Mouse (Mus musculus) embryonic facial prominence, embryonic 11.5 days (tissue): ENCODE results near the gene Prss54. TPM values are rescaled to one million over a fixed set of nuclear protein-coding genes. Genes with fewer than 3 reads are reported as not detected.

Experiments used
- ATAC-seq: fragments of 200-750 bp; cut with Nextera tagmentation; replicated peaks from 2 replicates; pipeline ENCODE4 v1.8.0; 2017; ENCODE audit warnings: low read depth; ENCODE audit not compliant: insufficient number of reproducible peaks, low FRiP score, low TSS enrichment
- DNase-seq: peaks from one replicate; pipeline ENCODE4 v3.0.0-alpha.2; 2015; ENCODE audit warnings: low spot score
- H3K27ac ChIP-seq: fragments of 300-500 bp; sonication (generic); replicated peaks from 2 replicates; pipeline ENCODE4 v1.5.1; 2014; ENCODE audit warnings: mild to moderate bottlenecking, low read depth, low read length, control low read depth
- H3K27me3 ChIP-seq: fragments of 300-500 bp; sonication (generic); 2 replicates; pipeline ENCODE4 v1.6.1; 2014; ENCODE audit warnings: mild to moderate bottlenecking, low read length, moderate library complexity, mixed read lengths; ENCODE audit not compliant: control insufficient read depth, insufficient read depth
- H3K36me3 ChIP-seq: fragments of 300-500 bp; sonication (generic); replicated peaks from 2 replicates; pipeline ENCODE4 v1.6.1; 2014; ENCODE audit warnings: low read depth, mild to moderate bottlenecking, low read length, moderate library complexity, mixed read lengths; ENCODE audit not compliant: control insufficient read depth, insufficient read depth
- H3K4me1 ChIP-seq: fragments of 300-500 bp; sonication (generic); 2 replicates; pipeline ENCODE4 v1.6.1; 2014; ENCODE audit warnings: low read length, mixed read lengths; ENCODE audit not compliant: control insufficient read depth, insufficient read depth
- H3K4me2 ChIP-seq: fragments of 300-500 bp; sonication (generic); 2 replicates; pipeline ENCODE4 v1.6.1; 2014; ENCODE audit warnings: low read depth, mild to moderate bottlenecking, control low read depth, low read length, moderate library complexity
- H3K4me3 ChIP-seq: fragments of 300-500 bp; sonication (generic); 2 replicates; pipeline ENCODE4 v1.5.1; 2014; ENCODE audit warnings: low read depth, low read length, control low read depth
- H3K9ac ChIP-seq: fragments of 300-500 bp; sonication (generic); replicated peaks from 2 replicates; pipeline ENCODE4 v1.6.1; 2014; ENCODE audit warnings: mild to moderate bottlenecking, control low read depth, low read length
- H3K9me3 ChIP-seq: fragments of 300-500 bp; sonication (generic); replicated peaks from 2 replicates; pipeline ENCODE4 v1.6.1; 2016; ENCODE audit warnings: mild to moderate bottlenecking, low read length, inconsistent platforms, mixed read lengths; ENCODE audit not compliant: control insufficient read depth
- WGBS: fragments of 180-500 bp; shearing (Covaris S2); extraction: QIAGEN DNeasy Blood & Tissue Kit; methylation state at CpG from one replicate; pipeline ENCODE4 v1.1.7; 2014; 5-methylcytosine and 5-hydroxymethylcytosine counted together
- polyA plus RNA-seq: library from polyadenylated mRNA; unstranded; fragments of >200 nt; fragmentation: Nextera tagmentation; extraction: Ambion mirVana; gene quantifications from 2 replicates; pipeline ENCODE4 v1.2.1, GENCODE M21; 2014

Gene Prss54
- not detected in 2 replicates for polyA plus RNA-seq

DNA sequence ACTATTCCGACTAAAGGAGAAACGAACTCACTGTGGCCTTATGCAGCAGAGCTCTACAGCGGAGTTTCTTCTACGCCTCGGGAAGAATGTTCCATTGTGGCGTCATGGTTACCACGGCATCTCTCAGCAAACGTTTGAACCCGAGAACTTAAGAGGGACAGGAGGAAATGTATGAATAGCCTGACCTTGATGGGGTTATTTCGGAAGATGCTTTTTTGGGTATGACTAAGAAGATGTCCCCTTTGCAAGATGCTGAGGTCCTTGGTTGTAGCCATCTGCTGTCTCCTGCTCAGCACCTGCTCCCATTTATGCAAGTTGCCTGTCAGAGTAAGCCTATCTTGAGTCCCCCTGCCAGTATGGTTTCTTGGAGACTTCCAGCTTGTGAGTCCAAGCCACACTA is at the start of gene Prss54:
Prss54 (minus strand) TSS at position 101 of the 400 bp plus-strand sequence.
- Histone ChIP-seq H3K36me3 (no peaks in the 10 kb centered on the region), H3K9ac (no peak within 1 kb of the TSS), H3K4me2 (no peak within 1 kb of the TSS), H3K9me3 (no peaks in the 10 kb centered on the region), H3K4me1 (no peaks in the 10 kb centered on the region), H3K27me3 (no peaks in the 10 kb centered on the region), H3K4me3 (no peak within 1 kb of the TSS), H3K27ac (no peak within 1 kb of the TSS)
- DNase-seq (no peak), ATAC-seq (no peak)
- WGBS: 88% methylated on average over 10 of the region's 10 CpGs

DNA sequence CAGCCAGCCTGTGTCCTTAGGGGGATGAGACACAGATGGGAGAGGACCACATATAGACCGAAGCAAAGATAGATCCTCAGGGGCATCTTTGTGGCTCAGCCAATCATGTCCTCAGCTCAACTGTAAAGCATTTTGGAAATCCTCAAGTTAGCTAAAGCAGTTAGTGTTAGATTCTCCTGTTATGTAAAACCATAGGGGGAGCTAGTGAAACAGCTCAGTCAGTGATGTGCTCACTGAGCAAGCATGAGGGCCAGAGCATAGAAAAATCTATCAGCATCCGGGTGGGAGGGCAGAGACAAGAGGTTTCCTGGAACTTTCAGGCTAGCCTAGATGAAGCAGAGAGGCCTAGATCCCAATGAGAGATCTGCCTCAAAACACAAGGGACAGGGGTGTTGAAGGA is 48.7 kb upstream of the Prss54 start:
- H3K4me1 ChIP-seq: no peaks in the 10 kb centered on the region
- no peak for ATAC-seq
- WGBS: 74% methylated on average over 2 of the region's 2 CpGs
- DNase-seq: no peak
- no peak overlapping the region for H3K4me3 ChIP-seq
- no peaks in the 10 kb centered on the region for H3K27me3 ChIP-seq
- no peaks in the 10 kb centered on the region for H3K9me3 ChIP-seq
- H3K9ac ChIP-seq: no peak overlapping the region
- no peak overlapping the region for H3K4me2 ChIP-seq
- no peaks in the 10 kb centered on the region for H3K36me3 ChIP-seq
- H3K27ac ChIP-seq: no peak overlapping the region

DNA sequence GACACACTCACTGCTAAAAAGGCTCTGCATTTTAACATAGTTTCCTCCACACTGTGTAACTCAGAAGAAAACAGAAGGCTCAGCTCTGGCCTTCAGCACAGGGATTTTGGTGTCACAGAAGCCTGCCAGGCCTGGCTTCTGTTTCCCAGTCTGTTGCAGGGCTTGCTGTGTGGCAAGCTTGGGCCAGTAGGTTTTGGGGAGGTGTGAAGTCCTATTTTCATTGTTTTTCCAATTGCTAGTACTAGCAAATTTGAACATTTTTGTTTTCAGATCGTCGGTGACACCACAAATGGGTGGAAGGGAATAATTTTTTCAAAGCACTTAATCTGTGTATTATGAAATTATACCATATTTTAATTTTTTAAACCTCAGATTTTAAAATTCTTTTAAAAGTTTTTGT is 43.9 kb upstream of the Prss54 start:
- Histone ChIP-seq H3K27me3 (no peaks in the 10 kb centered on the region), H3K9me3 (no peaks in the 10 kb centered on the region), H3K36me3 (no peaks in the 10 kb centered on the region), H3K4me3 (no peak overlapping the region), H3K27ac (no peak overlapping the region), H3K4me1 (no peaks in the 10 kb centered on the region), H3K9ac (no peak overlapping the region), H3K4me2 (no peak overlapping the region)
- no peak for DNase-seq
- WGBS: 95% methylated on average over 2 of the region's 2 CpGs
- no peak for ATAC-seq

DNA sequence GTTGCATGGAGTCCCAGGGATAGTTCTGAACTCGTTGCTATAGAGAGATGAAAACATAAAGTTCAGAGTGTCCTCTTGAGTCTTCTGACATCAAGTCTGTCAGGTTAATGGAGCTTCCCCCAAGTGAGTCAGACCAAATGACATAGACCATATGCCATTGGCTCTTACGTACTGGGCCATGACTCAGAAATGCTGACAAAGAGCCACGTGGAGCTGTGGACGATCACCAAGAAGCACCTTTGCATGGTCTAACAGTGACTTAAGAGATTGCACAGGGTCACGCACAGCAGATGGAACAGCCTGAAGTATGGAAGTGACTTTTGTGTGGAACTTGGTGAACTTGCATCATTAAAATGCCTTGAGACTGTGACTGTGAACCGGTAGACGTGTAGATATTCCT is 40.2 kb upstream of the Prss54 start:
- DNase-seq (no peak), ATAC-seq (no peak)
- H3K9me3 ChIP-seq: no peaks in the 10 kb centered on the region
- no peak overlapping the region for H3K4me2 ChIP-seq
- H3K4me3 ChIP-seq: no peak overlapping the region
- H3K4me1 ChIP-seq: no peaks in the 10 kb centered on the region
- no peak overlapping the region for H3K9ac ChIP-seq
- H3K27ac ChIP-seq: no peak overlapping the region
- no peaks in the 10 kb centered on the region for H3K27me3 ChIP-seq
- no peaks in the 10 kb centered on the region for H3K36me3 ChIP-seq
- 89% methylated on average over 7 of the region's 7 CpGs for WGBS

DNA sequence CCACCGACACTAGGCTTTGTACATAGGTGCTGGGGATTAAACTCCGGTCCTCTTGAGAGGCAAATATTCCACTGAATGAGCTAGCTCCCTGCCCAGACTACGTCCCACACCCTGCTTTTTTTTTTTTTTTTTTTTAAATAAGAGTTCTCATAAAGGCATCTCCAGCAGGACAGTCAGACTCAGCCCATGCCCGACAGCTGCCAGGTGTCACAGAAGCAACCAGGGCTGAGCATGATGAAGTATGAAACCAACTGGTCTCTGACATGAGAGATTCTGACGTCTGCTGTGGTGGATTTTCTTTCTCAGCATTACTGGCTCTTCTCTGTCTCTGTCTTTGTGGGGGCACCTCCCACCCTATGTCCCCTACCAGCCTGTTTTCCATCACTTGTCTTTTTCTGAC is 35.6 kb upstream of the Prss54 start:
- no peaks in the 10 kb centered on the region for H3K27me3 ChIP-seq
- DNase-seq (no peak), ATAC-seq (no peak)
- H3K36me3 ChIP-seq: no peaks in the 10 kb centered on the region
- H3K4me1 ChIP-seq: no peaks in the 10 kb centered on the region
- no peak overlapping the region for H3K9ac ChIP-seq
- no peak overlapping the region for H3K4me3 ChIP-seq
- no peak overlapping the region for H3K27ac ChIP-seq
- H3K4me2 ChIP-seq: no peak overlapping the region
- H3K9me3 ChIP-seq: no peaks in the 10 kb centered on the region
- WGBS: 72% methylated on average over 5 of the region's 5 CpGs

DNA sequence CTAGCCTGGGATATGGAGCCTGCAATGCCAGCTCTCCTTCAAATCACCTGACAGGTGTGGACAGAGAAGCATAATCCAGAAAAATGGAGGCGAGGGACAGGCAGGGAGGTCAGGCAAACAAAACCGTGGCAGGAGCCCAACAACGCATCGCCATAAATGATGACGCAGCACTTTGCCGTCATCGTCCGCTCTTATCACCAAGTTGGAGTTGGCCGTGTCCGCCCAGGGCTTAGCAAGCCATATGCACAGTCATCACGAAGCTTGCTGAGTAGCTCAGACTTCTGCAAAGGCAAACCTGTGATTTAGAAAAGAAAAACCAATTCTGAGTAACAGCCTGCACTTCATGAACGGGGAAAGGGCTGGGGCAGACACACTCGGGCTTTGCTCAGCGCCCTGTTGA is 34.6 kb upstream of the Prss54 start:
- H3K4me2 ChIP-seq: no peak overlapping the region
- no peak overlapping the region for H3K4me3 ChIP-seq
- H3K36me3 ChIP-seq: no peaks in the 10 kb centered on the region
- ATAC-seq: no peak
- no peaks in the 10 kb centered on the region for H3K27me3 ChIP-seq
- no peaks in the 10 kb centered on the region for H3K9me3 ChIP-seq
- H3K9ac ChIP-seq: no peak overlapping the region
- DNase-seq: no peak
- no peaks in the 10 kb centered on the region for H3K4me1 ChIP-seq
- 85% methylated on average over 14 of the region's 14 CpGs for WGBS
- no peak overlapping the region for H3K27ac ChIP-seq

DNA sequence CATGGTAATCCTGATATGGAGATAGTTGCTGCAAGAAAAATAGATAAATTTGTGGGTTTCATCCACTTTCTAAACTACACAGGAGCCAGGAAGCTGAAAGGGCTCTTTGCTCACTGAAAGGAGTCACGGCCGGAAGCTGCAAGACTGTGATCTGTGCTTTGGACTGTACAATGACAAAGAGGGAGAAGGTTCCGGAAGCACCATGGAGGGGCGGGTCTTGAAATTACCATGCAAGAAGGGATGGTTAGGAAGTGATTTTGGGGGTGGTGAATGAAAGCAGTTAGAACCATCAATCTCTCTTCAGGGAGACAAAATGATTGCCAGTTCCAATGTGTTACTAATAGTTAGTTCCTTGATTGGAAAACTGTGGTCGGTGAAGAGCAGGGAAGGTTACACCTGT is 33.3 kb upstream of the Prss54 start:
- no peak overlapping the region for H3K9ac ChIP-seq
- H3K4me1 ChIP-seq: no peaks in the 10 kb centered on the region
- H3K4me2 ChIP-seq: no peak overlapping the region
- no peak overlapping the region for H3K27ac ChIP-seq
- H3K9me3 ChIP-seq: no peaks in the 10 kb centered on the region
- H3K4me3 ChIP-seq: no peak overlapping the region
- no peak for DNase-seq
- H3K27me3 ChIP-seq: no peaks in the 10 kb centered on the region
- 84% methylated on average over 5 of the region's 5 CpGs for WGBS
- ATAC-seq: no peak
- H3K36me3 ChIP-seq: no peaks in the 10 kb centered on the region

DNA sequence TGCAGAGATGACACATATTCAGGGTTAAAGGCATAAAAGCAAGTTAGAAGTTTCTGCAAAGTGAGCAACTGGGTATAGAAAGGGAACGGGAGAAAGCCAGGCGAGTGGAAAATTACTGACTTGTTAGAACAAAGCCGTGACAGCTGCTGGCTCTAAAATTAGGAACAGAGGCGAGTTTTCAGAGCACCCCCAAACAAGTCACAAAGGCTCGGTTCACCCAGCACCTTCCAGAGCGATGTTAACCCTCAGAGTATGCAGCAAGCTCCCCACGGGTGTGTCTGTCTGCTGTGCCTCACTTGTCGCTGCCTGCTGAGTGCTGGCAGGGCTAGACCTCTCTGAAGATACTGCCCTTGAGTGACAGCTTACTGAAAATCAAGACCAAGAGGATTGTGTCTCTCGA is 31.1 kb upstream of the Prss54 start:
- Histone ChIP-seq H3K36me3 (no peaks in the 10 kb centered on the region), H3K4me2 (no peak overlapping the region), H3K27ac (no peak overlapping the region), H3K4me3 (no peak overlapping the region), H3K27me3 (no peaks in the 10 kb centered on the region), H3K4me1 (no peaks in the 10 kb centered on the region), H3K9ac (no peak overlapping the region), H3K9me3 (no peaks in the 10 kb centered on the region)
- DNase-seq (no peak), ATAC-seq (no peak)
- WGBS: 57% methylated on average over 9 of the region's 9 CpGs
